Mouse (Mus musculus): ENCODE data around the gene Nlrp1a.

Nlrp1a gene

DNA sequence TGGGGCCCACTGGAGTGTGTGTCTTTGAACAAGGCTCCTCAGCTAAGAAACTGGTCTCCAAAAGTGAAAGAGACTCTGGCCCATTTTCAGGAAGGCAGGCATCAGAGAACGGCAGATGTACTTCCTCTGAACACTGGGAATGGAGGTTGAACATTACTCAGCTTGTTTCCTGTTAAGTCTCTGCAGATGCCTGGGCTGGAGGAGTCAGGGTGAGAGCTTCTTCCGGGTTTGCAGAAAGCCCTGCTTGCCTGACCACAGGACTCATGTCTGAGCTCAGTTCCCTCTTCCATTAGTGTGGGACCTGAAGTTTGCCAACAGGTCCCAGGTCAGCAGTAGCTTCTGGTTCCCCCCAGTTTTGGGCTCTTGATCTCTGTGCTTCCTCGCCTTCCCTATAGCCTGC is at the start of gene Nlrp1a:
TSS of gene Nlrp1a (minus strand) at position 44 of the 400 bp plus-strand sequence.
- in situ Hi-C loops (cut with MboI; ENCODE audit: unreplicated experiment in 2 of 2), result no loop called here

- in situ Hi-C loops (cut with MboI; ENCODE audit: unreplicated experiment in 2 of 2), result no loop called here
These were observed 25.1 kb upstream of the Nlrp1a start for GRCm38 (mm10) chr11:71169633-71170032.

DNA sequence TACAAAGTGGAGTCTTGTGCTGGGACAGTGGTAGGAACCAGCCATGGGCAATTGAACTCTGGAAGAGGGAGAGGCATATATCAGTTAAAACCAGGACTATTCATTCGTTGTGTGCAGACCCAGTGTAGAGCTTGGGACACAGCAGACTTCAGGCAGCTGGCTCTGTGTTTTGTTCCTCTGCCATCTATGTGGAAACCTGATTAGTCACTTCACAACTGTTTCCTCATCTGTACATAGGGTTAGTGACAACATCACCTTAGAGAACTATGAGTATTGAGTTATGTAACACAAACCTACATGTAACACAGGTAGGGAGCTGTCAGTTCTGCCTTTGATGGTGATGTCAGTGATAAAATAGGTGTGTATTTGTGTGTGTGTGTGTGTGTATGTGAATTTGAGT is 19.6 kb upstream of the Nlrp1a start:
- in situ Hi-C loops (cut with MboI; ENCODE audit: unreplicated experiment in 2 of 2), result no loop called here

- in situ Hi-C loops (cut with MboI; ENCODE audit: unreplicated experiment in 2 of 2), result no loop called here
These were observed 15.1 kb upstream of the Nlrp1a start for GRCm38 (mm10) chr11:71159439-71160136.

DNA sequence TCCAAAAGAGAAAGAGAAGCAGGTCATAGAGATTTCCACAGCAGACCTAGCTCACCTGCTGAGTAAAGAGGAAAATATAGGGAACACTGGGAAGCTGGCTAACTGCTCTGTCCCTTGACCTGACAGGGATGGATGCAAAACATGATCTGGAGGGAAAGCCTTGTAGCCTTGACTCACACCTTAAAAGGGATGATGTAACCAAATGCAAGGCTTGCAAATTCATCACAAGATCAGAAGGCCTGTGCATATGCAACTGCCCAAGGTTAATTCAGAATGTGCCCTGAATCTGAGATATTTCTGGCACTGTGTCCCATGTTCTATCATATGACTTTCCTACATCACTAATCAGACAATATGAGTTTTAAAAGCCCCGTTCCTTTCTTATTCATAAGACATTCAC is 10.8 kb upstream of the Nlrp1a start:
- in situ Hi-C loops (cut with MboI; ENCODE audit: unreplicated experiment in 2 of 2), result no loop called here

GRCm38 (mm10) chr11:71142031-71142430 is 2.5 kb downstream of the Nlrp1a start:
- in situ Hi-C loops (cut with MboI; ENCODE audit: unreplicated experiment in 2 of 2), result no loop called here

DNA sequence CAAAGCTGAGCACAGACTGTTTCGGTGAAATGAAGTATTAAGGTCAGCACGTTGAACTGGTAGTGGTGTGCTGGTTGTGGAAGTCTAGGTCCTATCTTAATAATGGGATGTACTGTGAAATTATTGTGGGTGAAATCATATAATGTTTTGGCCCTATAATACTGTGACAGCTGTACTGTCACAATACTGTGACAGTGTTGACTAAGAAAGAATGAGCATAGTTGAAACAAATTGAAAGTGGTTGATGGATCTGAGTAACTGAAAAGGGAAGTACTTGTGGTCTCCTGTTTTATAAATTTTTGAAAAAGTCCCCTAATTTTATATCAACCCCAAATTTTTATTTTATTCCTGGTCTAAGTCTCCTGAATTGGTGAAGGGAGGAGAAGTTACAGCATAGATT is 37.4 kb downstream of the Nlrp1a start:
- in situ Hi-C loops (cut with MboI; ENCODE audit: unreplicated experiment in 2 of 2), result no loop called here

DNA sequence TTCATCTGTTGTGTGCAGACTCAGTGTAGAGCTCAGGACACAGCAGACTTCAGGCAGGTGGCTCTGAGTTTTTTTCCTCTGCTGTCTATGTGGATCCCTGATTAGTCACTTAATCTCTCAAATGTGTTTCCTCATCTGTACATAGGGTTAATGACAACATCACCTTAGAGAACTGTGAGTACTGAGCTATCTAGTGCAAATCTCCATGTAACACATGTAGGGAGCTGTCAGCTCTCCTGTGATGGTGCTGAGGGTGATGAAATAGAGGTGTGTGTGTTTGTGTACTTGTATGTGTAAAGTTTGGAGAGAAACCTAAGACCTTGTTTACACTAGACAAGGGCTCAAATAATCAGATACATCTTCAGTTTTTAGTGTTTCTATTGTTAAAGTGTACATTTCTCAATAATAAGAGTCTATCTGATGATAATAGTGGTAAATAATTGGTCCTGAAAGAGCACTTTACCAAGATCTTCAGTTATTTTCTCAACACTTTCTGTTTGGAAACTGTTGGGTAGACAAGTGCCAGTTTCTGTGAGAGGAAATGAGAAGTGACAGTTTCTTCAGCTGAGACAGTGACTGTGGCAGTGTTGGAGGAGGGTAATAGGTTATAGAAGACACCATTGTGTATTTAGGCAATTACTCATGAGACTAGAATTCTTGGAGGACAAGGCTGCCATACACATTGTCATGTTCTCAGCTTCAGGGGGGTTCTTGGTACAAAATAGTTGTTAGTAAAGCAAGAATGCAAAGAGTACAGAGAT is 38.1 kb downstream of the Nlrp1a start:
- in situ Hi-C loops (cut with MboI; ENCODE audit: unreplicated experiment in 2 of 2), result no loop called here

- in situ Hi-C loops (cut with MboI; ENCODE audit: unreplicated experiment in 2 of 2), result no loop called here
These were observed 40.6 kb downstream of the Nlrp1a start for GRCm38 (mm10) chr11:71103931-71104330.

DNA sequence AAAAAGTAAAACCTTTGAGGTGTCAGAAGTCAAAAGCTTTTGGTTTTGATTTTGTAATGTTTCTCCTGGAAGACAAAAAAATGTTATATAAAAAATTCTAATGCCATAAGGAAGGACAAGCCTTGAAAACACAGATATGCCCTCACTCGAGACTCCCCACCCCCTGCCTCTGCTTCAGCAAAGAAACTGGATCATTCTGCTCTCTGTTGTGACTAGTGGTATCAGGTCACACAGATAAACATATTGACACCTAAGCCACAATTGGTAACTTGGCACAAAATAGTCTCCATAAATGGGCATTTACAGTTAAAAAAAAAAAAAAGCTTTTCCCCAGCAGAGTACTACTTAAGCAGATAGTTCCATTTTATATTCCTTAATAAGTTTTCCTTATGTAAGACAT is 68.2 kb downstream of the Nlrp1a start:
- in situ Hi-C loops (cut with MboI; ENCODE audit: unreplicated experiment in 2 of 2), result no loop called here

GRCm38 (mm10) chr11:71052554-71052953 is 92.0 kb downstream of the Nlrp1a start:
- in situ Hi-C loops (cut with MboI; ENCODE audit: unreplicated experiment in 2 of 2), result loop anchor here in 1 of 2 experiments (10.0 kb wide), 2 partner anchors 278 to 638 kb away; partner anchors contain the start of gene Pelp1
